Mouse (Mus musculus): ENCODE data around the gene Tagln. TPM values are rescaled to one million over a fixed set of nuclear protein-coding genes. Genes with fewer than 3 reads are reported as not detected.
A peak's percentile ranks its signal among the peaks of the same experiment; 100 is the strongest.

Gene Tagln
- polyA plus RNA-seq, 1 experiment from 2014 or later: 35.3 TPM

DNA sequence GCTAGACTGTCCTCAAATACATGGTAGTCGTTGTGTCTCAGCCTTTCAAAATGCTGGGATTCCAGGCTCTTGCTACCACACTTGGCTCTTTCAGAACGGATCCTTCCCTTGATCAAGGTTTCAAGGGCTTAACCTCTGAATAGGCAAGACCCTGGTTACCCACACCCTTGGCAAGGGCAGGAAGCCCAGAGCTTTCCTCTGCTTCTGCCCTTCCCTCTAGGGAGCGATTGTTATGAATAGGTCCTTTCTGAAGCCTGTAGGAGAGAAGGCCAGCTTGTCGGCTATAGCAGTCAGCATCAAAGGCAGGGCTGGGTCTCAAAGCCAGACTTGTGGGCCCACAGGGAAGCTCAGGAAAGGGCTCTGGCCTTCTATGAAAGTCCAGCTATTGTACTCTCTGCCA, 23.0 kb upstream of the Tagln start:
- peaks cover 23% of the 10 kb centered on the region for H3K36me3 ChIP-seq
- H3K27ac ChIP-seq (replicated peaks): peak overlapping the region; percentile 36; the same call in 1 of the 2 replicates

DNA sequence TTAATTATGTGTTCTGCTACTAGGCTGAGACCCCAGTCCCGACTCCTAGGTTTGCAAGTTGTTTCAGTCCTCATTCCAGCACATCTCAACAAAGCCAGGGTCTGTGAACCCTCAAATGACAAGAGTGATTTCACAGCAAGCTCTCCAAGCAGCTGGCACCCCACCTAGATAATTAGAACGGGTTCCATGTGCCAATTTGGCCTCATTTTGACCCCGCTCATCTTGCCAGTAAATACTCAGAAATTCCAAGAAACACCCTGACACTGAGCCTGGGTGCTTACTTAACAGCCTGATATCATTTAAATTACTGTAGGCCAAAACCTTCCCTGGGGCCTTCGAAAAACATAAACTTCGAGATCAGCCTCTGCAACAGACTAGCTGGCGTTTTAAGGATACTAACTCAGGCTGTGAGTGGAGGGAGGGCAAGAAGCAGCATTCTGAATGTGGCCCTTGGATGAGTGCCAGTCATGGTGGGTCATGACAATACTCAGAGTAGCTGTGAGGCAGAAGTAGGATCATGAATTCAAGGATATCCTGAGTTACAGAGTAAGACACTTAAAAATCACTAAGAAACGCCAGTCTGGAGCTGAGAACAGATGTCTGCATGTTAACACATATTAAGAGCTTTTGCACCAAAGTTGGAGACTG, 22.3 kb upstream of the Tagln start:
- ATAC-seq (ENCODE audit: insufficient number of reproducible peaks, low FRiP score, low TSS enrichment, low read depth): no peak
- 0 out of 2 replicates have a peak overlapping the region, but pooled peaks have one; percentile 36 for H3K27ac ChIP-seq (replicated peaks)
- no peak overlapping the region for H3K4me2 ChIP-seq (replicated peaks)
- no peaks in the 10 kb centered on the region for H3K27me3 ChIP-seq
- H3K9me3 ChIP-seq (replicated peaks): no peaks in the 10 kb centered on the region
- 54% methylated on average over 7 of the region's 7 CpGs for WGBS
- no peak overlapping the region for H3K9ac ChIP-seq
- peaks cover 17% of the 10 kb centered on the region for H3K36me3 ChIP-seq
- peaks cover 37% of the 10 kb centered on the region for H3K4me1 ChIP-seq
- no peak overlapping the region for H3K4me3 ChIP-seq (replicated peaks)

More for the DNA sequence above, 23.0 kb upstream of the Tagln start:
- ATAC-seq (ENCODE audit: insufficient number of reproducible peaks, low FRiP score, low TSS enrichment, low read depth): no peak
- 33% methylated on average over 4 of the region's 4 CpGs for WGBS
- no peaks in the 10 kb centered on the region for H3K27me3 ChIP-seq
- no peak overlapping the region for H3K4me2 ChIP-seq (replicated peaks)
- H3K9me3 ChIP-seq (replicated peaks): no peaks in the 10 kb centered on the region
- H3K4me3 ChIP-seq (replicated peaks): no peak overlapping the region
- peaks cover 30% of the 10 kb centered on the region for H3K4me1 ChIP-seq
- H3K9ac ChIP-seq: no peak overlapping the region

DNA sequence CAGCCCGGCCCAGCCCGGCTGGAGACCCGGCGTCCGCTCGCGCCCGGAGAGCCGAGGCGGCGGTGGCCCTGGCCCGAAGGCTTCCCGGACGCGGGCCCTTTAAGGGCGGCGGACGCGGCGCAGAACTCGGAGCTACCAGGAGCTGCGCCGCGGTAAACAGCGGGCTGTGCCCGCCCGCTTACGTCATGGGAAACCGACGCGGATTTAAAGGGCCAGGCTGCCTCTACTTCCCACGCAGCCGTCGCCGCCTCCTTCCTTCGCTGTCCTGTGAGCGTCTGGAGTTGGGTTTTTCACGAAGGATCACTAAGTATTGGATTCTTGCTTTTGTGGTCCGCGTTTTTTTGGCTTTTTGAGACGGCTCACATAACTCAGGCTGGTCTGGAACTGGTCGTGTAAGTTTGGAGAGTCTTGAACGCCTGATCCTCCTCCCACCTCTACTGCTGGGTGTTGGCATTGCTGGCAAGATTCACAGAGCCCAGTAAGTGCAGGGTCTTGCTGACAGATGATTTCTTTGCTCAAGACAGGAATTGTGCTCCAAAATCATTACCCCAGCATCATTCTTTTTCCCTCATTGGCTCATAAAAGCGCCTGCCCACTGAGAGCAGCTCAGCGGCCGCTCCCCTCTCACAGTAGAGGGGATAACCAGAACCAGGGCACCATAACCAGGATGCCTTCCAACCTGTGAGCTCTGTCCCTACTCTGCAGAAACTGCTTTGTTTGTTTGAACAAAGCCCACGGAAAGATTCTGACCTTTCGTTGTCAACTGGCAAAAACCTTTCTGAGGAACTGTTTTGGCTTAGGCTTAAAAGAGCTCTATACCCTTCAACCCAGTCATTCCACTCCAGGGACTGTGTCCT, 19.5 kb upstream of the Tagln start, which contains the start of gene Sidt2:
Sidt2 (minus strand) TSS at position 152 of the 857 bp plus-strand sequence.
- Histone ChIP-seq H3K9me3 (replicated peaks) (no peaks in the 10 kb centered on the region), H3K4me3 (replicated peaks) (peak within 1 kb of the TSS; percentile 86), H3K4me2 (replicated peaks) (peak within 1 kb of the TSS; percentile 84), H3K27ac (replicated peaks) (peak within 1 kb of the TSS; percentile 95), H3K27me3 (no peaks in the 10 kb centered on the region), H3K9ac (peak within 1 kb of the TSS; percentile 92), H3K4me1 (peaks cover 38% of the 10 kb centered on the region), H3K36me3 (peaks cover 19% of the 10 kb centered on the region)
- peak; percentile 95 for ATAC-seq (ENCODE audit: insufficient number of reproducible peaks, low FRiP score, low TSS enrichment, low read depth)
- 1% methylated on average over 46 of the region's 48 CpGs for WGBS

DNA sequence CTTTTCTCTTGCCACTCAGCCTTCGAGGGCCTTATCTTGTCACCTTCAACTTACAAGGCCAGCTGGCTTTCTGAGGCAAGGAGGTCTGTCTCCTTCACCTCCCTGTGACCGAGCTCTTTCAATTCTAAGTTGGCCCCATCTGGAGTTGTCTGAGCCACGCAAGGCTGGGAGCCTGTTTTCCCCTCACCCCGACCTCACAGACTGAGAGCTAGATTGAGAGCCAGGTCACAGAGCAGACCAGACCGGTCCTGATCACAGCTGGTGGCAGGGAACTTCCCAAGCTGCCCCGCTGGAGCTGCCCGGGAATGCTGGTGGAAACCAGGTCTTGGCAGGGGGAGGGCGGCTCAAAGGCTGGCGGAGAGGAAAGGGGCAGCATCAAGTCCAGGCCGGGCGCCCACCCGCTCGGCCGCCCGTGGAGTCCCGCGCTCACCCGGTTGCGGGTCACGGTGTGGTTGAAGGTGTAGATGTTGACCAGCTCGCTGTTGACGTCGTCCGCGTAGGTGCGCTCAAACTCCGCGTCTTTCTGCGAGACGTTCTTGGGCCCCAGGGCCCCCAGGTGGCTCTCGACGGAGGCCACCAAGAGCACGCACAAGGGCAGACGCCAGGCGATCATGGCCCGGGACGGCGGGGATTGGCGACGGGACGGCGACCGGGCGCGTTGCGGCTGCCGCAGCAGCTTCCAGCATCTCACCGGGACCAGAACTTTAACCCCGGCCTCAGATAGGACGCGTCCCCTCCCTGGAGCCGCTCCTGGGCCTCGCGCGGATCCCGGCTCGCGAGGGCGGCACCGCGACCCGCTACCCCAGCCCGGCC, 18.6 kb upstream of the Tagln start:
- Histone ChIP-seq H3K4me2 (replicated peaks) (peak overlapping the region; percentile 84), H3K36me3 (peaks cover 27% of the 10 kb centered on the region), H3K9me3 (replicated peaks) (no peaks in the 10 kb centered on the region), H3K4me3 (replicated peaks) (peak overlapping the region; percentile 86), H3K4me1 (peaks cover 38% of the 10 kb centered on the region), H3K27ac (replicated peaks) (peak overlapping the region; percentile 95), H3K9ac (peak overlapping the region; percentile 92), H3K27me3 (no peaks in the 10 kb centered on the region)
- WGBS: under 1% methylated on average over 63 of the region's 63 CpGs
- peak; percentile 39 for ATAC-seq (ENCODE audit: insufficient number of reproducible peaks, low FRiP score, low TSS enrichment, low read depth)

DNA sequence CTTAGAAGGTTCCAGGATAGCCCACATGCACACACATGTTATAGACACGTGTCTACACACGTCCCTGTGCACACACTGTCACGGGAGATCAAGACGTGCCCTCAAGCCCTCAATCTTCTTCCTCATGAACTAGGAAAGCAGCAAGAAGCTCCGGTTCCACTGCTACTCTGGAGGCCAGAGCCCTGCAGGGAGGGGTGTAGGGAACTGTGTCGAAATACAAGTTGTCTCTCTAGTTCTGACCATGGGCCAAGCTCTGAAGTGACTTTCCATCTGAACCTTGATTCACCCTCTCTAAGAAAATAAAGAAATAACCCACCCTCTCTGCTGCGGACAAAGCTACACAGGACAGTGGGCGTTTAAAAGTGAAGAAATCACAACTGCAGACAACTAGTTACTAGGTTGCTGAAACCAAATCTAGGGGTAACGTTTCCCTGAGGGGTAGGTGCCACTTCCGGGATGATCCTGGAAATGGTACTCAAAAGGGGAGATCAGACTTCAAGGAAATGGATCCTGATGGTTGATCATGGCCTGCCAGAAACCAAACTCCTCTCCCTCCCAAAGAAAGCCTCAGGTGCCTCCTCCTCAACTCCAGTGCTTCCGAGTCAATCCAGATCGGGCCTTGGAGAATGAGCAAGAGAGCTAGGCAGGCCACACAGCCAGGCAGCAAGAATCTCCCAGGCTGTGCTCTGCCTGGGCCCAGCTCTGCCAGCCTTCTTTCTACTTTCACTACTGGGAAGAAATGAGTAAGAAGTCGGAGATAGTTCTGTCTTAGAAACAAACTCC, 17.8 kb upstream of the Tagln start:
- H3K27ac ChIP-seq (replicated peaks): peak overlapping the region; percentile 95

DNA sequence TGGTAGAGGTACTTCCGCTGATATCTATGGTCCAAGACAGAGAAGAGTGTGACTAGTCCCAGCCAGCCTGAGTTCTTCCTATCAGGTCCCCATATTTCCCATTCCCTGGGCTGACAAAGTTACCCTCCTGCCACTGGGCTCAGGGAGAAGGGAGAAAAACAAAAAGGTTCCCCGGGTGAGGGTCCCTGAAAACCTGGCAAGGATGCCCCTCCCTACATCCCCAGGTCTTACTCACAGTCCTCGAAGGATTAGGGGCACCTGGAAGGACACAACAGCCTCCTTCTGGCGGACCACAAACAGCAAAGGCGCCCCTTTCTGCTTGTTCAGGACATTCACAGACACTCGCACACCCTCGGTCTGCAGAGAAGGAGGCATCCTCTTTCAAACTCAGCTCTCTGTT, 17.0 kb upstream of the Tagln start:
- Histone ChIP-seq H3K27ac (replicated peaks) (0 out of 2 replicates have a peak overlapping the region, but pooled peaks have one; percentile 95), H3K9ac (no peak overlapping the region), H3K9me3 (replicated peaks) (no peaks in the 10 kb centered on the region), H3K27me3 (no peaks in the 10 kb centered on the region), H3K4me1 (peaks cover 27% of the 10 kb centered on the region), H3K4me3 (replicated peaks) (peak overlapping the region; percentile 86), H3K4me2 (replicated peaks) (peak overlapping the region; percentile 84), H3K36me3 (peaks cover 44% of the 10 kb centered on the region)
- WGBS: 77% methylated on average over 7 of the region's 7 CpGs
- ATAC-seq (ENCODE audit: insufficient number of reproducible peaks, low FRiP score, low TSS enrichment, low read depth): no peak

More for the DNA sequence above, 17.8 kb upstream of the Tagln start:
- H3K4me1 ChIP-seq: peaks cover 35% of the 10 kb centered on the region
- peak overlapping the region; percentile 86 for H3K4me3 ChIP-seq (replicated peaks)
- 39% methylated on average over 13 of the region's 13 CpGs for WGBS
- H3K4me2 ChIP-seq (replicated peaks): peak overlapping the region; percentile 84
- H3K9ac ChIP-seq: peak overlapping the region; percentile 92
- H3K9me3 ChIP-seq (replicated peaks): no peaks in the 10 kb centered on the region
- peaks cover 35% of the 10 kb centered on the region for H3K36me3 ChIP-seq
- H3K27me3 ChIP-seq: no peaks in the 10 kb centered on the region
- no peak for ATAC-seq (ENCODE audit: insufficient number of reproducible peaks, low FRiP score, low TSS enrichment, low read depth)

DNA sequence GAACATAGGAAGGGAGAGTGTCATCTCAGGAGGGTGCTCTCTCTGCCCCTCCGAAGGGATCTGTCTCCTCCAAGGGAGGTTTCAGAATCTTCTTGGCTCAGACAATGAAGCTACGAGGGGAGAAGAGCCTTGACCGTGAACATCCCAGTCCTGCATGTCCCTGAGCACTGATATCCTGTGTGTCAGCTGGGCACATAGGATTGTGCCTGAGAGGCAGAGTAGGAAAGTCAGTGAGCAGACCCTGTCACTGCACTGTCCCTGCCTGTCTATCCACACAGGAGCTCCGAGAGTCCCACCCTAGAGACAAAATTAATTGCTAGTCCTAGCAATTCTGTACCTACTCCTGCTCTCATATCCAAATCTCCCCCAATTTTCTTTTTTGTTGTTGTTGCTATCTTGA, 16.2 kb upstream of the Tagln start:
- no peaks in the 10 kb centered on the region for H3K27me3 ChIP-seq
- H3K4me1 ChIP-seq: peaks cover 27% of the 10 kb centered on the region
- H3K27ac ChIP-seq (replicated peaks): no peak overlapping the region
- H3K4me2 ChIP-seq (replicated peaks): no peak overlapping the region
- 91% methylated on average over 4 of the region's 4 CpGs for WGBS
- no peaks in the 10 kb centered on the region for H3K9me3 ChIP-seq (replicated peaks)
- H3K36me3 ChIP-seq: peaks cover 52% of the 10 kb centered on the region
- no peak overlapping the region for H3K9ac ChIP-seq
- no peak overlapping the region for H3K4me3 ChIP-seq (replicated peaks)
- ATAC-seq (ENCODE audit: insufficient number of reproducible peaks, low FRiP score, low TSS enrichment, low read depth): no peak

DNA sequence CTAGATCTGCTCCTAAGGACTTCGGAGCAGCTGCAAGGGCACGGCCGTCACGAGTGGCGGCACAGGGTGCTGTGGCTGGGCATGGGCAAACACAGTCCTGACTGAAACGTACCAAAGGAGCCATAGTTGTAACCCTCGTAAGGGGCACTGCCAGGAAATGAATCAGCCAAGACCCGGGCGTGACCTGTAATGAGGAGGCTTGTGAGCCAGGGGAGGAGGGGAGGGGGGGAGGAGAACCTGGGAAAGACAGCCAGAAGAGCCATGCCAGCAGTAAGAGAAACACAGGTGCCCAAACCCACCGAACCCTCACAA, 11.0 kb upstream of the Tagln start:
- Histone ChIP-seq H3K4me1 (no peaks in the 10 kb centered on the region), H3K27me3 (no peaks in the 10 kb centered on the region), H3K9ac (no peak overlapping the region), H3K27ac (replicated peaks) (no peak overlapping the region), H3K4me3 (replicated peaks) (no peak overlapping the region), H3K36me3 (peaks cover 94% of the 10 kb centered on the region), H3K9me3 (replicated peaks) (no peaks in the 10 kb centered on the region), H3K4me2 (replicated peaks) (no peak overlapping the region)
- WGBS: 85% methylated on average over 10 of the region's 10 CpGs
- ATAC-seq (ENCODE audit: insufficient number of reproducible peaks, low FRiP score, low TSS enrichment, low read depth): no peak

DNA sequence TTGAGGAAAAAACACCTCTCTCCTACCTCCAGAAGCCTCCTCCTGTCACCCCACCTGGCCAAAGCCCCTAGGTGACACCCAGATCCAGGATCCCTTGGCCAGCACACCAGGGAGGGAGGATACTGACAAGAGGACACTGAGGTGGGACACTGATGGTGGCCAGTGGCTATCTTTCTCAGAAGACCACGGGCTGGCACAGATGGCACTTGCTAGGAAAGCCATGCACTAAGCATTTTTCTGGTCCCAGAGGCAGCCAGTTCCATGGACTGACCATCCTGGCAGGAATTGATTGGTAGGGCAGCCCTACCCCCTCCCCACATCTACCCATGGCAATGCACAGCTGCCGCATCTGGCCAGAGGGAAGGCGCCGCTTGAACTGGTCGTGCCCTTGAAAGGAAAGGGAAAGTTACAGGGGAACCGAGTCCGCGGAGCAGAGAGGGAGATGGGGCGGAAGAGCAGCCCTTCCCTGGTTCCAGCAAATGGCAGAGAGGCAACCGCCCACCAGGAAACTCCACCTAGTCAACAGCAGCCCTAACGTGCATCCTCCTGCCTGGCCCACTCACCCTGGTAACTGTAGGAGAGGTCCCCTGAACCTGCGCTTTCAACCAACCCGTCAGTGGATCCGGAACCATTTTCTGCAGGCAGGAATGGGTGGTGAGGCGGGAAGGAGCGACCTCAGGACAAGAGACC, 10.5 kb upstream of the Tagln start:
- H3K4me1 ChIP-seq: no peaks in the 10 kb centered on the region
- H3K9ac ChIP-seq: no peak overlapping the region
- H3K27ac ChIP-seq (replicated peaks): no peak overlapping the region
- no peaks in the 10 kb centered on the region for H3K9me3 ChIP-seq (replicated peaks)
- H3K36me3 ChIP-seq: peaks cover 94% of the 10 kb centered on the region
- no peaks in the 10 kb centered on the region for H3K27me3 ChIP-seq
- H3K4me2 ChIP-seq (replicated peaks): no peak overlapping the region
- WGBS: 86% methylated on average over 16 of the region's 16 CpGs
- no peak for ATAC-seq (ENCODE audit: insufficient number of reproducible peaks, low FRiP score, low TSS enrichment, low read depth)
- H3K4me3 ChIP-seq (replicated peaks): no peak overlapping the region

DNA sequence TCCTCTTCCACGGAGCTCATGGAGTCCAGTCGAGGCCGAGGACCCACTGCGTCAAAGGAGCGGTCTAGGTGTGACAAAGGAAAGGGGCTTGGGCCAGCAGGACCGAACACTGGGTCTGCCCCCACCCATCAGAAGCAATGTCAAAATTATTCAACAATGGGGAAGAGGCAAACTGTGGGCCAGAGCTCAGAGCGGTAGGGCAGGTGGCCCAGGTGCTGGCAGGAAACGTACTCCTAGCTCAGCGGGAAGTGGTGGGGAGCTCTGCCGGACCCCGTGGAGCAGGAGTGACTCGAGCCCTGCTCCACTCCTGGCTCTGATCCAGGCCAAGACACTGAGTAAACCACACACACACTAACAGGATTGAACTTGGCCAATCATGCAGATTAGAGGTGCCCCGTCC, 9.9 kb upstream of the Tagln start:
- H3K4me3 ChIP-seq (replicated peaks): no peak overlapping the region
- H3K27ac ChIP-seq (replicated peaks): no peak overlapping the region
- no peaks in the 10 kb centered on the region for H3K9me3 ChIP-seq (replicated peaks)
- 82% methylated on average over 13 of the region's 13 CpGs for WGBS
- no peak for ATAC-seq (ENCODE audit: insufficient number of reproducible peaks, low FRiP score, low TSS enrichment, low read depth)
- H3K4me1 ChIP-seq: no peaks in the 10 kb centered on the region
- H3K36me3 ChIP-seq: peaks cover 96% of the 10 kb centered on the region
- H3K4me2 ChIP-seq (replicated peaks): no peak overlapping the region
- H3K9ac ChIP-seq: no peak overlapping the region
- H3K27me3 ChIP-seq: no peaks in the 10 kb centered on the region

All from embryonic facial prominence, embryonic 15.5 days (tissue).